Mouse (Mus musculus) embryo, embryonic 11 days (tissue): ENCODE data around the gene Prr11.

Source experiments
- DNase-seq: peaks from one replicate; pipeline ENCODE4 v3.0.0-alpha.2; 2015

Gene Prr11

DNA sequence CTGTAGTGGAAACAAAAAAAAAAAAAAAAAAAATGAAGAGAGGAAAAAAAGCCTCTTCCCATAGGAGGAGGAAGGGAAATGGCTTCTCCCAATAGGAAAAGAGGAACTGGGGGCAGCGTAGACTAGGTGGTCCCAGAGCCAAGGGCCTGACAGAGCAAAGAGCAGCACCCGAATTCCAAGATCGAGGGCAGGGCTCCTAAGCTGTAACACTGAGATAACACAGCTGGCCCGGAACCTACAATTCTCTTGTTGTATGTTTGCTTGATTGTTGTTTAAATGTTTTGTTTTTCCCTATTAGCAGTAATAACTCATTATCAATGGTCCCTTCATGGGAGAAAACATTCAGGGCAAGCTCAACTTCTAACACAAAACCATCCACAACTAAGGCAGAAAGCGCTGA, 61.5 kb downstream of the Prr11 start:
- DNase-seq = no peak

DNA sequence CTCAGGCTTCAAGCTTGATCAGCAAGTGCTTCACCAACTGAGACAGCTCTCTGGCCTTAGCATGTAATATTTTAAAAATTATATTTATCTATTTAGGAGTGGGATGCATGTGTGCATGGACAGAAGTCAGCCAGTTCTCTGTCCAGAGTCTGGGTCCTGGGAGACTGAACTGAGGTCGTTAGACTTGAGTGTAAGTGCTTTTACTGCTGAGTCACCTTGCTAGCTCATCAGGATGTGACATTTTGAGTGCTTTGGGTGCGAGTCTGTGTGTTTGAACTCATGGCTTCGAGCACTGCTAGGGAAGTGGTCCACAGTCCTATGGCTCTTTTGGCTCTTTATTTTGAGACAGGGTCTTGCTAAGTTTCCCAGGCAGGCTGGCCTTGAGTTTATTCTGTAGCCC, 65.5 kb downstream of the Prr11 start:
- no peak for DNase-seq

DNA sequence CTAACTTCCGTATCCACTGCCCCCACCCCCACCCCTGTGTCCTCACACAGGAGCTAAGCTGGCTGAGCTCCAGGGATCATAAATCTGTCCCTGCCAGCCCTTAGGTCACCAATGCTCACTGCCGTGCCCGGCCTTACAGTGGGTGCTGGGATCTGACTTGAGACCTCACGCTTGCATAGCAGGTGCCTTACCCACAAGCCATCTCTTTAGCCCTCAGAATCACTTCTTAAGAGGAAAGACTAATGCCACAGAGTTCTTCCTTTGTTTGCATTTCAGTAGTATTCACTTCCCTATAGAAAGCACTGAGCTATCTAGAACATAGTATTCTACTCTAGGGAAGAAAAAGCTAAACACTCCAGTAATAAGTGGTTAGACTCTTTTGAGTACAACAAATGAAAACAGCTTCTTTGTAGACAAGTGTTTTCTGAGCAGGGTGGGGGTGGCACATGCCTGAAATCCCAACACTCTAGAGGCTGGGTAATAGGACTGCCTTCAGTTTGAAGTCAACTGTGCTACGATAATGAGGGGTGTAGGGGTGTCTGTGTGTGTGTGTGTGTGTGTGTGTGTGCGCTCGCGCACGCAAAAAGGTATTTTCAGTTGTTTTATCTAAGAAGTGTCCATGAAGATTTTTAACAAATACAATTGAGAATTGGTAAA, 69.1 kb downstream of the Prr11 start:
- no peak for DNase-seq
